Mouse (Mus musculus): ENCODE measurements around the gene B230219D22Rik.

GRCm38 (mm10) chr13:55687927-55688602, 4.9 kb upstream of the B230219D22Rik start:
- TF ChIP-seq POLR2A (IDR thresholded peaks at IDR 0.05; ENCODE audit: borderline replicate concordance, low read depth, low read length) (no peak), CTCF (IDR thresholded peaks at IDR 0.05; ENCODE audit: low read depth, low read length) (no peak)

Measured in bone marrow macrophage, adult 2 months (primary cell).